Mouse (Mus musculus): ENCODE results near the gene Epha8. TPM values are rescaled to one million over a fixed set of nuclear protein-coding genes. Genes with fewer than 3 reads are reported as not detected.

Epha8 gene
- polyA plus RNA-seq, 1 experiment from 2014 or later: 0.10 TPM

- Histone ChIP-seq H3K36me3 (ENCODE audit: control insufficient read depth, insufficient read depth) (no peaks in the 10 kb centered on the region), H3K27ac (ENCODE audit: low read depth, low read length) (no peak overlapping the region), H3K9me3 (ENCODE audit: control insufficient read depth) (no peaks in the 10 kb centered on the region), H3K9ac (ENCODE audit: low read depth, low read length) (no peak overlapping the region), H3K27me3 (replicated peaks; ENCODE audit: control insufficient read depth, insufficient read depth, low read length) (0 out of 2 replicates have a peak, but pooled peaks cover 16% of the 10 kb centered on the region), H3K4me2 (replicated peaks; ENCODE audit: low read depth) (no peak overlapping the region), H3K4me1 (replicated peaks; ENCODE audit: control insufficient read depth, insufficient read depth, low read length) (no peaks in the 10 kb centered on the region), H3K4me3 (ENCODE audit: low read depth, low read length) (no peak overlapping the region)
- no peak for TF ChIP-seq CTCF (IDR thresholded peaks at IDR 0.05; ENCODE audit: low read depth)
- ATAC-seq: no peak
- 77% methylated on average over 11 of the region's 11 CpGs for WGBS
Measured at GRCm38 (mm10) chr4:136944558-136945350, 11.9 kb downstream of the Epha8 start.

- Histone ChIP-seq H3K4me3 (ENCODE audit: low read depth, low read length) (no peak overlapping the region), H3K9me3 (ENCODE audit: control insufficient read depth) (no peaks in the 10 kb centered on the region), H3K4me2 (replicated peaks; ENCODE audit: low read depth) (no peak overlapping the region), H3K36me3 (ENCODE audit: control insufficient read depth, insufficient read depth) (no peaks in the 10 kb centered on the region), H3K27me3 (replicated peaks; ENCODE audit: control insufficient read depth, insufficient read depth, low read length) (0 out of 2 replicates have a peak, but pooled peaks cover 16% of the 10 kb centered on the region), H3K27ac (ENCODE audit: low read depth, low read length) (no peak overlapping the region), H3K9ac (ENCODE audit: low read depth, low read length) (no peak overlapping the region), H3K4me1 (replicated peaks; ENCODE audit: control insufficient read depth, insufficient read depth, low read length) (no peaks in the 10 kb centered on the region)
- no peak for ATAC-seq
- TF ChIP-seq CTCF (IDR thresholded peaks at IDR 0.05; ENCODE audit: low read depth): no peak
- WGBS: 22% methylated on average over 13 of the region's 13 CpGs
Measured at GRCm38 (mm10) chr4:136943175-136943574, 13.4 kb downstream of the Epha8 start.

DNA sequence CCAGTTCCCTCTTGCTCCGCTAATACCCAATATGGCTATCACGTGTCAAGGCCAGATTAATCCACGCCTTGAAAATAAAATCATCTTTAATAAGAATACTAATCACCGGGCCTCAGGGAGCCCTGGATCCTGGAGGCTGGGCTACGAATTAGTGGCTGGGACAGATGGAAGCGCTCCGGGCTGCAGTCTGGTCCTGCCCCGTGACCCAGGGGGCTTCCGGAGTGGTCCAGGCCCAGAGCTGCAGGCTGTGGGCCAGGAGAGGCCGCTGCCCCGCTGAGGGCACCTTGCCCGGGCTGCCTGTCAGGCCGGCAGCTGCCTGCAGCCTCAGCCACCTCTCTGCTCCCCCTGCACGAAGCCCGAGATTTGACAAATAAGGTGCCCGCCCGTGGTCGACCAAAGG lies 13.9 kb downstream of the Epha8 start:
- no peak for ATAC-seq
- no peak overlapping the region for H3K27ac ChIP-seq (ENCODE audit: low read depth, low read length)
- H3K4me3 ChIP-seq (ENCODE audit: low read depth, low read length): no peak overlapping the region
- no peaks in the 10 kb centered on the region for H3K36me3 ChIP-seq (ENCODE audit: control insufficient read depth, insufficient read depth)
- no peak overlapping the region for H3K4me2 ChIP-seq (replicated peaks; ENCODE audit: low read depth)
- no peak for TF ChIP-seq CTCF (IDR thresholded peaks at IDR 0.05; ENCODE audit: low read depth)
- no peaks in the 10 kb centered on the region for H3K9me3 ChIP-seq (ENCODE audit: control insufficient read depth)
- 0 out of 2 replicates have a peak, but pooled peaks cover 16% of the 10 kb centered on the region for H3K27me3 ChIP-seq (replicated peaks; ENCODE audit: control insufficient read depth, insufficient read depth, low read length)
- H3K9ac ChIP-seq (ENCODE audit: low read depth, low read length): no peak overlapping the region
- 29% methylated on average over 18 of the region's 18 CpGs for WGBS
- H3K4me1 ChIP-seq (replicated peaks; ENCODE audit: control insufficient read depth, insufficient read depth, low read length): no peaks in the 10 kb centered on the region

DNA sequence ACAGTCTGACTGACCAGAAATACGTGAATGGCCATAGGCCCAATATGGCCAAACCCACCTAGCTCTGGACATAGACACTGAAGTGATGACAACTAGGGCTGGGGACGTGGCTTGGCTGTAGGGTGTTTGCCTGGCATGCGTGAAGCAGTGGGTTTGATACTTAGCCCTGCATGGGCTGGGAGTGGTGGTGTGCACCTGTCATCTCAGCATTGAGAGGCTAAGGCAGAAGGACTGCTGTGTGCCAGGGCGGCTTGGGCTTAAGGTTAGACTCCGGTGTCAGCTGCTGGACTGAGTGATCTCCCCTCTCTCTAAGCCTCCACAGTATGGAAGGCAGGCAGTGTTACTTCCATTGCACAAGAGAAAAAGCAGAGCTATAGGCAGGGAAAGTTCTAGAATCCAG lies 18.7 kb downstream of the Epha8 start:
- Histone ChIP-seq H3K36me3 (ENCODE audit: control insufficient read depth, insufficient read depth) (no peaks in the 10 kb centered on the region), H3K4me3 (ENCODE audit: low read depth, low read length) (no peak overlapping the region), H3K27ac (ENCODE audit: low read depth, low read length) (no peak overlapping the region), H3K27me3 (replicated peaks; ENCODE audit: control insufficient read depth, insufficient read depth, low read length) (0 out of 2 replicates have a peak, but pooled peaks cover 9% of the 10 kb centered on the region), H3K9me3 (ENCODE audit: control insufficient read depth) (no peaks in the 10 kb centered on the region), H3K4me1 (replicated peaks; ENCODE audit: control insufficient read depth, insufficient read depth, low read length) (no peaks in the 10 kb centered on the region), H3K9ac (ENCODE audit: low read depth, low read length) (no peak overlapping the region), H3K4me2 (replicated peaks; ENCODE audit: low read depth) (no peak overlapping the region)
- 76% methylated on average over 5 of the region's 5 CpGs for WGBS
- TF ChIP-seq CTCF (IDR thresholded peaks at IDR 0.05; ENCODE audit: low read depth): no peak
- no peak for ATAC-seq

DNA sequence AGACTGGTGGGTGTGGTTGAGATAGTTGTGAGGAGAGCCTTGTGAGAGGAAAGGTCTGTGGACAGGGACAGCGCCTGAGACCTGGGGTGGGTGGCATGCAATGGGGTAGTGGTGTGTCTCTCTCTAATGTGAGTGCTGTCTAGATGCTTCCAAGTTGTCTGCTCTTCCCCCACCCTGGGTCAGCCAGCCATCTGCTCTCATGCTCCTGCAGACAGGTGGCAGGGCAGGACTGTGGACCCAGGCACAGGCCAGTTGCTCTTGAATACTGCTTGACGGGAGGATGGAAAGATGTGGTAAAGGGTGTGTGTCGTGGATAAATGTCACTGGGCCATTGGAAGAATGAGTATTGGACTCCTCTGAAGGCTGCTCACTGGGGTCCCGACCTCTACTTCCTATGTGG lies 19.3 kb downstream of the Epha8 start:
- WGBS: 77% methylated on average over 4 of the region's 4 CpGs
- TF ChIP-seq CTCF (IDR thresholded peaks at IDR 0.05; ENCODE audit: low read depth): no peak

DNA sequence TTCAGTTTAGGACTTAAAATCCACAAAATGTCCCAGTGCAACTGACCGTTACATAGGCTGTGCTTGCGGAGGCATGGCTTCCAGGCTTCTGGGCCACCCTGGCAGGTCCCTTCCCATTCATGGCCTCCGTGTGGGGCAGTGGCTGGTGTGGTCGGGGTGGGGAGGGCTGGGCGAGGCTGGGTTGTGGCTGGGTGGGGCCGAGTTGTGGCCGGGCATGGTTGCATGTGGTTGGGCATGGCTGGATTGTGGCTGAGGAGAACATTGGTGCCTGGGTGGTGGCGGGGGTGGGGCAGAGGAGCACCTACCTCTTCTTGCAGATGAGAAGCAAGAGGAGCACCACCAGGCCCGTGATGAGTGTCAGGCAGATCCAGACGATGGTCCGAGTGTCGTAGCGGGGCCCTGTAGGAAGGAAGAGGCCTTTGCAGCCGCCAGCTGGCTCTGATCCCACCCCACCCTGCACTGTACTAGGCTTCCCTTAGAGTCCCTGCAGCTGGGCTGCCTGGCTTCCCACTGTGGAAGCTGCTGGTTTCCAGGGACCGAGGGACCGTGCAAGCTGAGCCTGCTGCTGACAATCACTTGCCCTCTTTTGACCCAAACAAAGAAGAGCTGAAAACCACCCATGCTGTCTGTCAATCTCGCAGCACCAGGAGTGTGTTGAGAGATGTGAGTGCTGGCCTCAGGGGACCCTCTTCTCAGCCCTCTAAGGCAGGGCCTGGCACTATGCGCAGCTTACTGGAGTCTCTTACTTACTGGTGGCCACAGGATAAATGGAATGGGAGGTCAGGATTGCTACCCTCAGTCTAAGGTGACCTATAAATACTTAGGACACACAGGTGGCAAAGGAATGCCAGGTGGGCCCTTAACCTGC lies 21.6 kb downstream of the Epha8 start:
- no peak for ATAC-seq

More for the DNA sequence above, 19.3 kb downstream of the Epha8 start:
- no peak overlapping the region for H3K4me2 ChIP-seq (replicated peaks; ENCODE audit: low read depth)
- no peaks in the 10 kb centered on the region for H3K9me3 ChIP-seq (ENCODE audit: control insufficient read depth)
- H3K4me1 ChIP-seq (replicated peaks; ENCODE audit: control insufficient read depth, insufficient read depth, low read length): no peaks in the 10 kb centered on the region
- H3K9ac ChIP-seq (ENCODE audit: low read depth, low read length): no peak overlapping the region
- H3K4me3 ChIP-seq (ENCODE audit: low read depth, low read length): no peak overlapping the region
- 0 out of 2 replicates have a peak, but pooled peaks cover 4% of the 10 kb centered on the region for H3K27me3 ChIP-seq (replicated peaks; ENCODE audit: control insufficient read depth, insufficient read depth, low read length)
- H3K36me3 ChIP-seq (ENCODE audit: control insufficient read depth, insufficient read depth): no peaks in the 10 kb centered on the region
- no peak overlapping the region for H3K27ac ChIP-seq (ENCODE audit: low read depth, low read length)
- ATAC-seq: no peak

More for the DNA sequence above, 21.6 kb downstream of the Epha8 start:
- no peak overlapping the region for H3K4me3 ChIP-seq (ENCODE audit: low read depth, low read length)
- 49% methylated on average over 18 of the region's 18 CpGs for WGBS
- no peaks in the 10 kb centered on the region for H3K27me3 ChIP-seq (replicated peaks; ENCODE audit: control insufficient read depth, insufficient read depth, low read length)
- H3K9me3 ChIP-seq (ENCODE audit: control insufficient read depth): no peaks in the 10 kb centered on the region
- H3K4me2 ChIP-seq (replicated peaks; ENCODE audit: low read depth): no peak overlapping the region
- no peaks in the 10 kb centered on the region for H3K4me1 ChIP-seq (replicated peaks; ENCODE audit: control insufficient read depth, insufficient read depth, low read length)
- TF ChIP-seq CTCF (IDR thresholded peaks at IDR 0.05; ENCODE audit: low read depth): no peak
- H3K9ac ChIP-seq (ENCODE audit: low read depth, low read length): no peak overlapping the region
- H3K27ac ChIP-seq (ENCODE audit: low read depth, low read length): no peak overlapping the region
- no peaks in the 10 kb centered on the region for H3K36me3 ChIP-seq (ENCODE audit: control insufficient read depth, insufficient read depth)
